Mouse (Mus musculus): ENCODE measurements around the gene Trafd1.
"Not testable (repeated sequence)": the region's sequence is repeated elsewhere in the genome, so short reads cannot be mapped to it uniquely, and the experiment has no call there.

The Trafd1 gene

DNA sequence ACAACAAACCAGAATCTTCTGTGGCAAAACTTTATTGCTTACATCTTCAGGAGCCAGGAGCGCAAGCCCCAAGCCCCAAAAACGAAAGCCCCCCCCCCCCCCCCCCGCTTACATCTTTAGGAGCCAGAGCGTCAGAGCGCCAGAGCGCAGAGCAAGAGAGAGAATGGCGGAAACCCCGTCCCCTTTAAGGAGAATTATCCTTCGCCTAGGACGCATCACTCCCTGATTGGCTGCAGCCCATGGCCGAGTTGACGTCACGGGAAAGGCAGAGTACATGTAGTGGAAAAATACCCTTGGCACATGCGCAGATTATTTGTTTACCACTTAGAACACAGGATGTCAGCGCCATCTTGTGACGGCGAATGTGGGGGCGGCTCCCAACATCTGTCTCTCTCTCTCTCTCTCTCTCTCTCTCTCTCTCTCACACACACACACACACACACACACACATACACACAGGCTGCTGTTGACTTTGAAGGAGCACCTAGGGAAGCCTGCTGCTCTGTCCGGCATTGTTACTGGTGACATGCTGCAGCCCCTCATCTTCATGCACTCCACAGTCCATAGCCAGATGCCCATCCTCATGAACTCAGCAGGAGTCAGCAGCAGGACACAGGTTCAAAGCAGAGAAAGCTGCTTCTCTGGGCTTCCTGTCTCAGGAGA is 55.1 kb downstream of the Trafd1 start:
- not testable (repeated sequence) for DNase-seq

DNA sequence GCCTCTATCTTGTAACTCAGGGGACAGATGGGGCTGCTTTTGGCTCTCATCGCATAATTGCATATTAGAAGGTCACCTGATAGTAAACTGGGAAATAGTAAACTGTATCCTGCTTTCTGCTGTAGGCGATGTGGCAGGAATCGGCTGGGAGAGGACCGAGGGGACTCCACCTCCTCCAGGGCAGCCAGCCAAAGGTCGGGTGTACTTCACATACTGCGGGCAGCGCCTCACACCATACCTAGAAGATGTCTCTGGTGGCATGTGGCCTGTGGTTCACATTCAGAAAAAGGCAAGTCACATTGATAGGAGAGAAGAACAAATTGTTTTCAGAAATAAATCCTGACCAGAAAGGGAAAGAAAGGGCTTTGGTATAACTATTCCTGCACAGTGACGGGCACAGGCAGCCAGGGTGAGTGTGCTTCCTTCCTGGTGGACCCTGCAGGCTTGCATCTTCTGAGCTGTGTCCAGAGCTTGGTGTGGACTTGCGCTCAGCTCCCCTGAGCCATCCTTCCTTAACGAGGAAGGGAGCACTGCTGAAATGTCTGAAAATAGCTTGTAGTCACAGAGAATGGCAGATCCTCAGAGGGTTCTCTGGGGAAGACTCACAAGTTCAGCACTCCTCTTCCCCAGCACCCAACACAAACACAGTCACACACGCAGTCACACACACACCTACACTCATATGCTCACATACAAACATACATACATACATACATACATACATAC is 55.9 kb downstream of the Trafd1 start:
- DNase-seq: peak; percentile 62

DNA sequence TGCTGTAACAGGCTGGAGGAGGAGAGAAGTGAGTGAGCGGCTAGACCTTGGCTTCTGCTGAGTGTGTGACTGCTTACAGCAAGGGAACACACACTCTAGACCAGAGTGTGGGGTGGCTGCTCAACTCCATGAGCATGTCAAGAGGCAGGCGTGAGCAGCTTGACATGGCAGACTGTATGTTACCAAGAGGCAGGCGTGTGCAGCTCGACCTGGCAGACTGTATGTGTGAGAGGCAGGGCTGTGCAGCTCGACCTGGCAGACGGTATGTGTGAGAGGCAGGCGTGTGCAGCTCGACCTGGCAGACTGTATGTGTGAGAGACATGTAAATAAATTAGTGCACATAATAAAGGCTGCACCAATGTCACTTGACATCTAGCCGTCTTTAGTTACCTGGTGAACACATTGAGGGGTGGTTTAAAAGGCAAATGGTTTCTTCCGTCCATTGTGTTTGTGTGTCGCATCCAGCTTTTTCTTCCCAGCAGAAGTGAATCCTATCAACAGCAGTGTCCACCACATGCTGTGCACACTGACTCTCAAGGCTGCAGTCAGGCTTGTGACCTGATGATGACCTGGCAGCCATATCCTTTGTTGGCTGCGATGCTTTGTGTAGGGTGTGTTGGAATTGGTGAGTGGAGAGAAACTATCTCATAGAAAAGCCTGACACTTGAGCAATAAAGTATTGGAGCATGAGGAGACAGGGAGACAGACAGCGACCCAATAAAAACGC is 59.2 kb downstream of the Trafd1 start:
- DNase-seq: no peak
